24 mouse cellular contexts compared by ENCODE assay signal in the genomic region with DNA sequence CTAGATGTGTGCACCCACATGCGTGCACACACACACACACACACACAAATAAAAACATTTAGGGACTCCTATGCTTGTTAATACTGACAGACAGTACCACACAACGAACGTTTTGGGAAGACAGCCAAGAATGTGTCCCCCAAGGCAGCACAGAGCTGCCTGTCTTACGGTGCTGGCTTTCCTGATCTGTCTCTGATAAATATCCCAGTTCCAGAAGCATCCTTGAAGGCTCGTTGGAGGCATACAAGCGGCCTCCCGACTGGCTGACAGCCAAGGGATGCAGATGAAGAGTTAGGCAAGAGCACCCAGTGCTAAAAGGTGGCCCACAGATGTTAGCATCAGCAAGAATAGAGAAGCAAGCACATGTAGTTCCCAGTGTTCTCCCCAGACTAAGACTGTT. TPM values are rescaled to one million over a fixed set of nuclear protein-coding genes. Genes with fewer than 3 reads are reported as not detected.
DNase-seq lines count a peak whose midpoint lies in the region; ATAC-seq and TF ChIP-seq lines count a peak whose summit lies in the region.
"Had no signal": no experiment of that assay in that cellular context is flagged by ENCODE, and none has a peak within 500 bp of the region (broad histone marks: within the 10 kb centered on the region; RNA-seq: fewer than 3 reads in every experiment).

No protein-coding gene starts in this region.

- no peaks in the 10 kb centered on the region for H3K9me3 ChIP-seq in embryonic facial prominence, embryonic 12.5 days
- H3K9me3 ChIP-seq in embryonic facial prominence, embryonic 10.5 days: no peaks in the 10 kb centered on the region
- H3K9me3 ChIP-seq in midbrain, postnatal 0 days (ENCODE audit: low read length): no peaks in the 10 kb centered on the region
- no peaks in the 10 kb centered on the region for H3K9me3 ChIP-seq in midbrain, embryonic 15.5 days
- H3K9me3 ChIP-seq: embryonic facial prominence, embryonic 15.5 days; heart, embryonic 10.5 days; kidney, embryonic 15.5 days; liver, embryonic 15.5 days; neural tube, embryonic 15.5 days had no signal

- no peaks in the 10 kb centered on the region for H3K36me3 ChIP-seq in embryonic facial prominence, embryonic 12.5 days
- H3K36me3 ChIP-seq in embryonic facial prominence, embryonic 10.5 days (replicated peaks): no peaks in the 10 kb centered on the region
- no peaks in the 10 kb centered on the region for H3K36me3 ChIP-seq in midbrain, postnatal 0 days (ENCODE audit: insufficient read depth, low read length)
- H3K36me3 ChIP-seq in midbrain, embryonic 15.5 days (replicated peaks): no peaks in the 10 kb centered on the region
- H3K36me3 ChIP-seq: embryonic facial prominence, embryonic 15.5 days; heart, embryonic 10.5 days; kidney, embryonic 15.5 days; liver, embryonic 15.5 days; neural tube, embryonic 15.5 days had no signal

- ATAC-seq in embryonic facial prominence, embryonic 12.5 days (ENCODE audit: insufficient number of reproducible peaks, insufficient read depth, low FRiP score, low TSS enrichment): no peak
- ATAC-seq in midbrain, postnatal 0 days (ENCODE audit: low FRiP score): no peak
- no peak for ATAC-seq in midbrain, embryonic 15.5 days (replicated peaks)
- ATAC-seq: CD4-positive, CD25-positive, alpha-beta regulatory T cell, adult 4 months; intestine, postnatal 0 days; lung, postnatal 0 days had no signal

- no peak for TF ChIP-seq CTCF in midbrain, postnatal 0 days (IDR thresholded peaks at IDR 0.05)

- no peak overlapping the region for H3K4me2 ChIP-seq in embryonic facial prominence, embryonic 12.5 days (replicated peaks)
- no peak overlapping the region for H3K4me2 ChIP-seq in midbrain, postnatal 0 days (ENCODE audit: low read depth, low read length, poor library complexity, severe bottlenecking)
- no peak overlapping the region for H3K4me2 ChIP-seq in midbrain, embryonic 15.5 days
- H3K4me2 ChIP-seq: embryonic facial prominence, embryonic 15.5 days; kidney, embryonic 15.5 days; liver, embryonic 15.5 days; neural tube, embryonic 15.5 days had no signal

- peaks cover 12% of the 10 kb centered on the region; the same call in 1 of the 2 replicates for H3K4me1 ChIP-seq in embryonic facial prominence, embryonic 12.5 days
- peaks cover 18% of the 10 kb centered on the region for H3K4me1 ChIP-seq in embryonic facial prominence, embryonic 10.5 days
- no peaks in the 10 kb centered on the region for H3K4me1 ChIP-seq in midbrain, postnatal 0 days (ENCODE audit: insufficient read depth, low read length)
- H3K4me1 ChIP-seq in midbrain, embryonic 15.5 days: peaks cover 3% of the 10 kb centered on the region; the same call in 1 of the 2 replicates
- H3K4me1 ChIP-seq: heart, embryonic 10.5 days; liver, embryonic 15.5 days; neural tube, embryonic 15.5 days had no signal

- DNase-seq in embryonic facial prominence, embryonic 10.5 days (ENCODE audit: low spot score): no peak
- peak; percentile 12 for DNase-seq in kidney, postnatal 10 days
- no peak for DNase-seq in kidney, adult 11 months
- peak; percentile 45 for DNase-seq in midbrain, postnatal 0 days (ENCODE audit: low spot score)
- DNase-seq in NIH3T3 (ENCODE audit: low read depth): peak; percentile 20
- no peak for DNase-seq in embryo, embryonic 10.5 days (ENCODE audit: low spot score)
- DNase-seq: adrenal gland, postnatal 25 days; cerebellum, adult 9-11 months; kidney, postnatal 4 days; liver; thymus, postnatal 25 days had no signal

- H3K9ac ChIP-seq in embryonic facial prominence, embryonic 12.5 days: no peak overlapping the region
- H3K9ac ChIP-seq in midbrain, postnatal 0 days (replicated peaks; ENCODE audit: low read length, poor library complexity, severe bottlenecking): no peak overlapping the region
- no peak overlapping the region for H3K9ac ChIP-seq in midbrain, embryonic 15.5 days
- H3K9ac ChIP-seq: embryonic facial prominence, embryonic 15.5 days; kidney, embryonic 15.5 days; liver, embryonic 15.5 days; neural tube, embryonic 15.5 days had no signal

- H3K27ac ChIP-seq in embryonic facial prominence, embryonic 12.5 days: peak overlapping the region; percentile 2; the same call in 1 of the 2 replicates
- H3K27ac ChIP-seq in embryonic facial prominence, embryonic 10.5 days (replicated peaks): no peak overlapping the region
- no peak overlapping the region for H3K27ac ChIP-seq in midbrain, postnatal 0 days (ENCODE audit: low read depth, low read length)
- no peak overlapping the region for H3K27ac ChIP-seq in midbrain, embryonic 15.5 days
- H3K27ac ChIP-seq: embryonic facial prominence, embryonic 15.5 days; heart, embryonic 10.5 days; kidney, embryonic 15.5 days; liver, embryonic 15.5 days; macrophage; neural tube, embryonic 15.5 days had no signal

- H3K4me3 ChIP-seq in embryonic facial prominence, embryonic 12.5 days: no peak overlapping the region
- H3K4me3 ChIP-seq in embryonic facial prominence, embryonic 10.5 days: no peak overlapping the region
- no peak overlapping the region for H3K4me3 ChIP-seq in midbrain, postnatal 0 days (ENCODE audit: low read depth, low read length)
- no peak overlapping the region for H3K4me3 ChIP-seq in midbrain, embryonic 15.5 days
- H3K4me3 ChIP-seq: embryonic facial prominence, embryonic 15.5 days; heart, embryonic 10.5 days; kidney, embryonic 15.5 days; liver, embryonic 15.5 days; myocyte; neural tube, embryonic 15.5 days had no signal

- 54% methylated on average over 7 of the region's 7 CpGs for WGBS in embryonic facial prominence, embryonic 12.5 days
- WGBS in embryonic facial prominence, embryonic 10.5 days: 85% methylated on average over 7 of the region's 7 CpGs
- 54% methylated on average over 7 of the region's 7 CpGs for WGBS in midbrain, postnatal 0 days
- WGBS in midbrain, embryonic 15.5 days: 48% methylated on average over 7 of the region's 7 CpGs

- no peaks in the 10 kb centered on the region for H3K27me3 ChIP-seq in embryonic facial prominence, embryonic 12.5 days
- no peaks in the 10 kb centered on the region for H3K27me3 ChIP-seq in embryonic facial prominence, embryonic 10.5 days (replicated peaks; ENCODE audit: low read depth, poor library complexity, severe bottlenecking)
- no peaks in the 10 kb centered on the region for H3K27me3 ChIP-seq in midbrain, postnatal 0 days (ENCODE audit: insufficient read depth, low read length)
- no peaks in the 10 kb centered on the region for H3K27me3 ChIP-seq in midbrain, embryonic 15.5 days (replicated peaks)
- H3K27me3 ChIP-seq: embryonic facial prominence, embryonic 15.5 days; kidney, embryonic 15.5 days; liver, embryonic 15.5 days; neural tube, embryonic 15.5 days had no signal

RNA-seq across cellular contexts. Expression of a gene that starts 23.3 kb away (rescaled TPM):
- polyA plus RNA-seq in embryonic facial prominence, embryonic 12.5 days (2016; fragmentation: Nextera tagmentation; extraction: Ambion mirVana): 22.5 and 22.6 TPM in 2 replicates
- 15.4 and 15.6 TPM in 2 replicates for polyA plus RNA-seq in embryonic facial prominence, embryonic 10.5 days (2016; fragmentation: Nextera tagmentation; extraction: Ambion mirVana)
- 18.6 and 22.0 TPM in 2 replicates for total RNA-seq in midbrain, postnatal 0 days (2014; rRNA removed)
- polyA plus RNA-seq in midbrain, postnatal 0 days (2015; fragmentation: Nextera tagmentation; extraction: Ambion mirVana): 8.6 and 9.7 TPM in 2 replicates
- 15.3 and 16.1 TPM in 2 replicates for polyA plus RNA-seq in midbrain, embryonic 15.5 days (2015; fragmentation: Nextera tagmentation; extraction: Ambion mirVana)
- total RNA-seq: hematopoietic stem cell, adult 5-6 weeks had no signal
- polyA plus RNA-seq: CD4-positive, CD25-positive, alpha-beta regulatory T cell, adult 4 months had no signal

Comparison
In these comparisons a context has a peak if more than half of its experiments do, and no peak if none do; other contexts are left out.
1. DNase-seq: peak in kidney, postnatal 10 days (single experiment), midbrain, postnatal 0 days (single experiment) and NIH3T3 (single experiment); none in embryonic facial prominence, embryonic 10.5 days (single experiment), kidney, adult 11 months (single experiment) and embryo, embryonic 10.5 days (single experiment).